Mouse (Mus musculus) forebrain, embryonic 12.5 days (tissue): ENCODE measurements around the gene Kpnb1. TPM values are rescaled to one million over a fixed set of nuclear protein-coding genes. Genes with fewer than 3 reads are reported as not detected.

ENCODE experiments used
- ATAC-seq: fragments of 200-750 bp; cut with Nextera tagmentation; 2 replicates; pipeline ENCODE4 v1.8.0; 2017; ENCODE audit warnings: moderate TSS enrichment; ENCODE audit not compliant: low FRiP score
- H3K27ac ChIP-seq: fragments of 300-500 bp; sonication (generic); 2 replicates; pipeline ENCODE4 v1.5.1; 2016; ENCODE audit warnings: mild to moderate bottlenecking
- H3K27me3 ChIP-seq: fragments of 300-500 bp; sonication (generic); 2 replicates; pipeline ENCODE4 v1.6.1; 2016; ENCODE audit warnings: mild to moderate bottlenecking
- H3K36me3 ChIP-seq: fragments of 300-500 bp; sonication (generic); replicated peaks from 2 replicates; pipeline ENCODE4 v1.6.1; 2016; ENCODE audit warnings: mild to moderate bottlenecking
- H3K4me1 ChIP-seq: fragments of 300-500 bp; sonication (generic); 2 replicates; pipeline ENCODE4 v1.6.1; 2016
- H3K4me2 ChIP-seq: fragments of 300-500 bp; sonication (generic); 2 replicates; pipeline ENCODE4 v1.6.1; 2016; ENCODE audit warnings: mild to moderate bottlenecking, moderate library complexity
- H3K4me3 ChIP-seq: fragments of 300-500 bp; sonication (generic); replicated peaks from 2 replicates; pipeline ENCODE4 v1.5.1; 2016; ENCODE audit warnings: mild to moderate bottlenecking
- H3K9ac ChIP-seq: fragments of 300-500 bp; sonication (generic); 2 replicates; pipeline ENCODE4 v1.6.1; 2016; ENCODE audit warnings: mild to moderate bottlenecking
- H3K9me3 ChIP-seq: fragments of 300-500 bp; sonication (generic); 2 replicates; pipeline ENCODE4 v1.6.1; 2016
- WGBS: fragments of 180-500 bp; shearing (Covaris S2); methylation state at CpG from one replicate; pipeline ENCODE4 v1.1.7; 2016; 5-methylcytosine and 5-hydroxymethylcytosine counted together
- polyA plus RNA-seq: library from polyadenylated mRNA; unstranded; fragments of >200 nt; fragmentation: Nextera tagmentation; extraction: Ambion mirVana; gene quantifications from 2 replicates; pipeline ENCODE4 v1.2.1, GENCODE M21; 2016

Gene Kpnb1
- polyA plus RNA-seq, 1 experiment from 2014 or later, result 73.9 TPM

DNA sequence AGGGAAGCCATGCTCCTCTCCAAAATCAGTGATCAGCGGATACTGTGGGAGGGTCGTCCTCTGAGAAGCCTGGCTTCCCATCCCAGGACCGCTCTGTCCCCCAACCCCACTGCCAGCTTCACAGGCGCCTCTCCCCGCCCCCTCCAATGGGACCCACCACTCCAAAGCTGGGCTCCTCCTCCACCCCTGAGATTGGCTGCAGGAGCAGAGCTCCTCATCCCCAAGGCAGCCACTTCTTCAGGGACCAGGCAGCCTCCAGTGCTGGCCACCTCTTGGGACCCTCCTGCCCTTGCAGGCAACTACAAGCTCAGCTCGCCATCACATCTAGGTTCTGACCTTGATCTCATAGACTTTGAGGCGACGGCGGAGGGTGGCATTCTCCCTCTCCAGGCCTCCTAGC lies 38.7 kb downstream of the Kpnb1 start:
- no peaks in the 10 kb centered on the region for H3K9me3 ChIP-seq
- peaks cover 23% of the 10 kb centered on the region; the same call in 1 of the 2 replicates for H3K27me3 ChIP-seq
- WGBS, result 21% methylated on average over 9 of the region's 9 CpGs
- H3K4me1 ChIP-seq, result peaks cover 41% of the 10 kb centered on the region
- peak overlapping the region; percentile 89 for H3K4me2 ChIP-seq
- ATAC-seq, result no peak
- H3K4me3 ChIP-seq, result 0 out of 2 replicates have a peak overlapping the region, but pooled peaks have one; percentile 80
- H3K27ac ChIP-seq, result peak overlapping the region; percentile 92; the same call in 1 of the 2 replicates
- H3K36me3 ChIP-seq, result peaks cover 30% of the 10 kb centered on the region
- H3K9ac ChIP-seq, result no peak overlapping the region; the same call in 1 of the 2 replicates

- H3K27me3 ChIP-seq, result peaks cover 23% of the 10 kb centered on the region; the same call in 1 of the 2 replicates
- H3K36me3 ChIP-seq, result peaks cover 32% of the 10 kb centered on the region
- ATAC-seq, result no peak
- peak overlapping the region; percentile 89; the same call in 1 of the 2 replicates for H3K4me2 ChIP-seq
- no peak overlapping the region for H3K9ac ChIP-seq
- WGBS, result 42% methylated on average over 10 of the region's 12 CpGs
- peaks cover 41% of the 10 kb centered on the region for H3K4me1 ChIP-seq
- no peaks in the 10 kb centered on the region for H3K9me3 ChIP-seq
- no peak overlapping the region for H3K27ac ChIP-seq
- H3K4me3 ChIP-seq, result no peak overlapping the region
Observed at GRCm38 (mm10) chr11:97148591-97148990, 39.1 kb downstream of the Kpnb1 start.

GRCm38 (mm10) chr11:97147333-97147732 lies 40.3 kb downstream of the Kpnb1 start:
- Histone ChIP-seq H3K27me3 (peaks cover 23% of the 10 kb centered on the region; the same call in 1 of the 2 replicates), H3K4me3 (no peak overlapping the region), H3K9ac (no peak overlapping the region), H3K4me2 (no peak overlapping the region), H3K9me3 (no peaks in the 10 kb centered on the region), H3K4me1 (peaks cover 34% of the 10 kb centered on the region), H3K36me3 (peaks cover 32% of the 10 kb centered on the region), H3K27ac (no peak overlapping the region)
- ATAC-seq, result no peak
- 81% methylated on average over 8 of the region's 8 CpGs for WGBS

DNA sequence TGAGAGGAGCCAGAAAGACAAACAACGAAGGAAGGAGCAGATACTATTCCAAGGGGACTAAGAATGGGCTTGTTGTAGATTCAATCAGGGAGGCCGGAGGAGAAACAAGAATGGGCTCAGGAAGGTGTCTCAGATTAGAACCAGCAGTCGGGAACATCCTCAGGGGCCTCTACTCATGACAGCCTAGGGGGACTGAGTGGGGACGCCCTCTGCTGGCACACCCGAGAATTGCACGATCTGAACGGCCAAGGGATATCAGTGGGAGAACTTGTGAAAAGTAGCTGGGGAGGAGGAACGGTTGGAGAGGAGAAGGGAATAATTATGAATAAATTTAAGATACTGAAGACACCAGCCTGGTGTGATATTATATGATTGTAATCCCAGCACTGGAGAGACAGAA lies 41.0 kb downstream of the Kpnb1 start:
- H3K36me3 ChIP-seq, result peaks cover 32% of the 10 kb centered on the region
- 11% methylated on average over 8 of the region's 8 CpGs for WGBS
- H3K4me3 ChIP-seq, result no peak overlapping the region
- H3K9me3 ChIP-seq, result no peaks in the 10 kb centered on the region
- no peak overlapping the region for H3K4me2 ChIP-seq
- no peak overlapping the region for H3K9ac ChIP-seq
- H3K27ac ChIP-seq, result no peak overlapping the region
- peaks cover 27% of the 10 kb centered on the region for H3K4me1 ChIP-seq
- peaks cover 20% of the 10 kb centered on the region; the same call in 1 of the 2 replicates for H3K27me3 ChIP-seq
- ATAC-seq, result no peak

- H3K36me3 ChIP-seq, result peaks cover 32% of the 10 kb centered on the region
- H3K9me3 ChIP-seq, result no peaks in the 10 kb centered on the region
- no peak for ATAC-seq
- no peak overlapping the region for H3K9ac ChIP-seq
- no peak overlapping the region for H3K4me3 ChIP-seq
- WGBS, result 83% methylated on average over 9 of the region's 9 CpGs
- no peak overlapping the region for H3K27ac ChIP-seq
- H3K4me2 ChIP-seq, result no peak overlapping the region
- H3K27me3 ChIP-seq, result peaks cover 24% of the 10 kb centered on the region
- peaks cover 25% of the 10 kb centered on the region for H3K4me1 ChIP-seq
Observed at GRCm38 (mm10) chr11:97145951-97146350, 41.7 kb downstream of the Kpnb1 start.

DNA sequence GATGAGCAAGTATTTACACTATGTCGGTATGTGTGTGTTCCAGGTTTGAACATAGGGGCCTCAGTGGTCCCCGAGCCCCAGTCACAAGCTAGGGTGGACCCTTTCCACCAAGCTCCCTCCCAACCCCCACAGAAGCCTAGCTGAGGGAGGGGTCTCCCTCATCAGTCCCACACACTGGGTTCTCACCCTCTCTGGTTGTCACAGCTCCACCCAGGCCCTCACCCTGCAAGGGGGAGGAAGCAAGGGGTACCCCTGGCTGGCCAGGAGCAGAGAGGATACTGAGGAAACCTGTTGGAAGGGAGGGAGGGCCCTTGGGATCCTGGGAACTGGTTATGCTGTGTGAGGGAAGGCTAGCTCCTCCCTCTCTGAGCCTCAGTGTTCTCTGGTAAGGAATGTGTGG lies 42.4 kb downstream of the Kpnb1 start:
- Histone ChIP-seq H3K4me2 (no peak overlapping the region), H3K4me3 (no peak overlapping the region), H3K27me3 (peaks cover 30% of the 10 kb centered on the region), H3K9me3 (no peaks in the 10 kb centered on the region), H3K4me1 (peaks cover 22% of the 10 kb centered on the region), H3K27ac (no peak overlapping the region), H3K36me3 (peaks cover 32% of the 10 kb centered on the region), H3K9ac (no peak overlapping the region)
- no peak for ATAC-seq
- WGBS, result 100% methylated on average over 2 of the region's 2 CpGs

DNA sequence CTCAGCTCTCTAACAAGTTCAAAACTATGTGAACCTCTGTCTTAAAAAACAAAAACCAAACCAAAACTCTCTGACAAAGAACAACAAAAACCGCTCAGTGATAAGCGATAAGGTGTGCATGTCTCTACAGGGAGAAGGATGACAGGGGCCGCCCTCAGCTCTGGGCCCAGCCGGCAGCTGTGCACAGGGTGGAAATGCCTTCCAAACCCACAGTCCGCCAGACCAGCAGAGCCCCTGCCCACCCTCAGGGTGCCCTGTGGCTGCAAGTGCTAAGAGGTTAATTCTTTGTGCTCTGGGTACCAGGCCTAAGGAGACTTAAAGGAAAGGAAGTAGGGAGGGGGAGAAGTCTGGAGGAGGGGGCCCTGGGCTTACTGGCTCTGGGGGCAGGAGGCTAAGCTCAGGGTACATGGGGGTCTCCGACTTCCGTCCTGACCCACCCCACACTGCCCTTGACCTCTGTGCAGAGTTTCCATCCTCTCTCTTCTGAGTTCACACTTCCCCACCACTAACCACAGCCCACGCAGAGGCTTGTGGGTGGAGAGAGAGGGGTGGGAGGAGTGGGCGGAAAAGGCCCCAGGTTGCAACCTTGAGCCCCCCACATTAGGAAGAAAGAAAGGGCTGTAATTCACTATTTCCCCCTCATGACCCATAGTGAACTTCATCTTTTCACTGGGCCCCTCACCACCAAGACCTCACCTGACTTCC lies 44.3 kb downstream of the Kpnb1 start:
- Histone ChIP-seq H3K4me1 (peaks cover 19% of the 10 kb centered on the region), H3K27me3 (peaks cover 38% of the 10 kb centered on the region), H3K9me3 (no peaks in the 10 kb centered on the region), H3K4me2 (no peak overlapping the region), H3K4me3 (no peak overlapping the region), H3K27ac (no peak overlapping the region), H3K9ac (no peak overlapping the region), H3K36me3 (peaks cover 28% of the 10 kb centered on the region)
- WGBS, result 82% methylated on average over 8 of the region's 9 CpGs
- ATAC-seq, result no peak

GRCm38 (mm10) chr11:97142159-97142608 lies 45.5 kb downstream of the Kpnb1 start:
- ATAC-seq, result no peak
- H3K4me2 ChIP-seq, result no peak overlapping the region
- H3K27ac ChIP-seq, result no peak overlapping the region
- no peak overlapping the region for H3K9ac ChIP-seq
- no peak overlapping the region for H3K4me3 ChIP-seq
- peaks cover 19% of the 10 kb centered on the region for H3K36me3 ChIP-seq
- H3K4me1 ChIP-seq, result peaks cover 27% of the 10 kb centered on the region
- 79% methylated on average over 8 of the region's 8 CpGs for WGBS
- H3K27me3 ChIP-seq, result peaks cover 39% of the 10 kb centered on the region
- H3K9me3 ChIP-seq, result no peaks in the 10 kb centered on the region

- H3K27ac ChIP-seq, result no peak overlapping the region
- peaks cover 23% of the 10 kb centered on the region for H3K4me1 ChIP-seq
- no peak overlapping the region for H3K4me2 ChIP-seq
- H3K9ac ChIP-seq, result no peak overlapping the region
- peaks cover 45% of the 10 kb centered on the region for H3K27me3 ChIP-seq
- no peaks in the 10 kb centered on the region for H3K9me3 ChIP-seq
- no peak overlapping the region for H3K4me3 ChIP-seq
- no peak for ATAC-seq
- H3K36me3 ChIP-seq, result peaks cover 13% of the 10 kb centered on the region
- 83% methylated on average over 4 of the region's 4 CpGs for WGBS
Observed at GRCm38 (mm10) chr11:97140811-97141210, 46.9 kb downstream of the Kpnb1 start.

DNA sequence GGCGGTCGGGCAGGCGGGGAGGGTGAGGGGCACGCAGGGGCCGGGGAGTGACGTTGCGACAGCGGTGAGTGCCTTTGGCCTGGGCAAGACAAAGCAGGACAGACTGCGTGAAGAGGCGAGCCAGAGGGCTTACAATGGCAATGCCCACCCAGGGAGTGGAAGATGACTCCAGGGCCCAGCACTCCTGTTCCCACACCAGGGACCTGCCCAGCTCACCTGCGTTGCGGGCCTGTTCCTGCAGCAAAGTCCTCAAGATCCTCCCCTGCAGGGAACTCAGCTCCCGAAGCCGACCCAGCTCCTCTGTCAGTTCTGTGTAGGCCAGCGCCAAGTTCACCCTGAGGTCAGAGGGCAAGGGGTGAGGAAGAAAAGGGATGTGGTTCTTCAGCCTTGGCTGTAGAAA lies 48.4 kb downstream of the Kpnb1 start:
- 7% methylated on average over 15 of the region's 15 CpGs for WGBS
- peak overlapping the region; percentile 47 for H3K4me3 ChIP-seq
- no peak; the same call in 1 of the 2 replicates for ATAC-seq
- peak overlapping the region; percentile 95 for H3K4me2 ChIP-seq
- no peaks in the 10 kb centered on the region for H3K9me3 ChIP-seq
- H3K27ac ChIP-seq, result no peak overlapping the region
- peaks cover 46% of the 10 kb centered on the region for H3K27me3 ChIP-seq
- H3K9ac ChIP-seq, result peak overlapping the region; percentile 72
- peaks cover 23% of the 10 kb centered on the region for H3K4me1 ChIP-seq
- H3K36me3 ChIP-seq, result peaks cover 4% of the 10 kb centered on the region

GRCm38 (mm10) chr11:97138554-97139226 lies 49.0 kb downstream of the Kpnb1 start:
- H3K4me2 ChIP-seq, result peak overlapping the region; percentile 95
- H3K27ac ChIP-seq, result no peak overlapping the region
- ATAC-seq, result peak; percentile 71
- peak overlapping the region; percentile 47 for H3K4me3 ChIP-seq
- H3K27me3 ChIP-seq, result peaks cover 52% of the 10 kb centered on the region
- peak overlapping the region; percentile 72 for H3K9ac ChIP-seq
- 4% methylated on average over 60 of the region's 69 CpGs for WGBS
- H3K9me3 ChIP-seq, result no peaks in the 10 kb centered on the region
- H3K4me1 ChIP-seq, result peaks cover 23% of the 10 kb centered on the region
- H3K36me3 ChIP-seq, result no peaks in the 10 kb centered on the region

GRCm38 (mm10) chr11:97133270-97133669 lies 54.4 kb downstream of the Kpnb1 start:
- no peak overlapping the region for H3K27ac ChIP-seq
- H3K9me3 ChIP-seq, result no peaks in the 10 kb centered on the region
- H3K4me1 ChIP-seq, result peaks cover 7% of the 10 kb centered on the region
- no peak overlapping the region for H3K9ac ChIP-seq
- no peak overlapping the region for H3K4me2 ChIP-seq
- H3K27me3 ChIP-seq, result peaks cover 53% of the 10 kb centered on the region
- H3K36me3 ChIP-seq, result no peaks in the 10 kb centered on the region
- no peak overlapping the region for H3K4me3 ChIP-seq
- ATAC-seq, result no peak
- WGBS, result 77% methylated on average over 5 of the region's 5 CpGs
